Mouse (Mus musculus): ENCODE measurements around the gene Gm10320. TPM values are rescaled to one million over a fixed set of nuclear protein-coding genes. Genes with fewer than 3 reads are reported as not detected.

Gene Gm10320
- 2.1 and 2.4 TPM in 2 replicates for polyA plus RNA-seq (2012; rRNA removed; ENCODE audit: low replicate concordance)

DNA sequence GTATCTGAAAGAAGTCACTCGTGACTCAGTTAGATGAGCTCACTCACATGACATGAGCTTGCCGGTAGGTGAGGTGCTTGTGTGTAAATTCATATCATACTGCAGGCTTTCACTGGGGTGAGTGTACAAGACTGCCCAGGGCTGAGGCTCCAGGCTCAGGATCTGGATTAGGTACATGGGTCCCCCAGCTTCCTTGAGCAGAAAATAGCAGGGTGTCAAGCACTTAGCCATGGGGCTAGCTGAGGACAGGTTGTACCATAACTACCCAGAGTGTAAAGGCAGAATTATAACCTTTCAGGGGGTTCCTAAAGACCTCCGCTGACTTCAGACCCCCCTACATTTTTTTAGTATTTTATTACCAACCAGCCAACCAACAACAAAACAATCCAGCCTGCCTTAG is at the start of gene Gm10320:
Gene Gm10320, minus strand, starts transcription at position 93 of the 400 bp plus-strand sequence.

Other genes starting within 250 kb of the Gm10320 start
- 4.4 and 11.5 TPM in 2 replicates for gene Utp15, start 229.0 kb downstream of the Gm10320 start, polyA plus RNA-seq (2012; rRNA removed; ENCODE audit: low replicate concordance)
- 11.1 and 17.0 TPM in 2 replicates for gene Ankra2, start 228.9 kb downstream of the Gm10320 start, polyA plus RNA-seq (2012; rRNA removed; ENCODE audit: low replicate concordance)
- not detected in 2 replicates for gene Gm21976, start 212.1 kb downstream of the Gm10320 start, polyA plus RNA-seq (2012; rRNA removed; ENCODE audit: low replicate concordance)
- gene Btf3, start 175.0 kb downstream of the Gm10320 start, polyA plus RNA-seq (2012; rRNA removed; ENCODE audit: low replicate concordance), result 157 and 259 TPM in 2 replicates
- gene Foxd1, start 137.8 kb downstream of the Gm10320 start, polyA plus RNA-seq (2012; rRNA removed; ENCODE audit: low replicate concordance), result not detected in 2 replicates
- gene Tmem174, start 145.4 kb upstream of the Gm10320 start, polyA plus RNA-seq (2012; rRNA removed; ENCODE audit: low replicate concordance), result not detected in 2 replicates
- 0.13 and 3.5 TPM in 2 replicates for gene Tmem171, start 202.8 kb upstream of the Gm10320 start, polyA plus RNA-seq (2012; rRNA removed; ENCODE audit: low replicate concordance)

All from subcutaneous adipose tissue, adult 2 months (tissue).